Comparison of ENCODE assay signal across 21 mouse cellular contexts in genomic region chr12:81225966-81226577, GRCm38 (mm10).
DNase-seq lines count a peak whose midpoint lies in the region; ATAC-seq lines count a peak whose summit lies in the region.
"Had no signal": no experiment of that assay in that cellular context is flagged by ENCODE, and none has a peak within 500 bp of the region (broad histone marks: within the 10 kb centered on the region; RNA-seq: fewer than 3 reads in every experiment).

No protein-coding gene starts in this region.

- H3K36me3 ChIP-seq in embryonic facial prominence, embryonic 14.5 days (ENCODE audit: control insufficient read depth, insufficient read depth, low read length), result no peaks in the 10 kb centered on the region
- no peaks in the 10 kb centered on the region for H3K36me3 ChIP-seq in embryonic facial prominence, embryonic 10.5 days (replicated peaks)
- no peaks in the 10 kb centered on the region for H3K36me3 ChIP-seq in hindbrain, embryonic 13.5 days
- H3K36me3 ChIP-seq in hindbrain, embryonic 12.5 days, result no peaks in the 10 kb centered on the region
- no peaks in the 10 kb centered on the region for H3K36me3 ChIP-seq in midbrain, embryonic 14.5 days (ENCODE audit: control insufficient read depth, insufficient read depth, low read length)
- no peaks in the 10 kb centered on the region for H3K36me3 ChIP-seq in midbrain, embryonic 11.5 days (ENCODE audit: control insufficient read depth, insufficient read depth, low read length)
- H3K36me3 ChIP-seq: embryonic facial prominence, embryonic 15.5 days; heart, embryonic 13.5 days; intestine, embryonic 15.5 days; liver, embryonic 12.5 days had no signal

- no peak for ATAC-seq in embryonic facial prominence, embryonic 14.5 days (ENCODE audit: low read depth)
- ATAC-seq in hindbrain, embryonic 13.5 days (ENCODE audit: low FRiP score), result no peak
- ATAC-seq in hindbrain, embryonic 12.5 days (ENCODE audit: low FRiP score), result no peak
- ATAC-seq in midbrain, embryonic 14.5 days (ENCODE audit: low FRiP score, low TSS enrichment), result no peak
- no peak for ATAC-seq in midbrain, embryonic 11.5 days (ENCODE audit: low FRiP score)
- ATAC-seq in erythroid progenitor cell, adult 5-6 weeks (replicated peaks; ENCODE audit: low FRiP score, poor library complexity, severe bottlenecking), result no peak
- ATAC-seq: CD4-positive, CD25-positive, alpha-beta regulatory T cell, adult 4 months; intestine, embryonic 15.5 days; liver, embryonic 12.5 days; Patski had no signal

- no peaks in the 10 kb centered on the region for H3K27me3 ChIP-seq in embryonic facial prominence, embryonic 14.5 days (replicated peaks; ENCODE audit: control insufficient read depth, insufficient read depth, low read length)
- H3K27me3 ChIP-seq in embryonic facial prominence, embryonic 10.5 days (replicated peaks; ENCODE audit: low read depth, poor library complexity, severe bottlenecking), result no peaks in the 10 kb centered on the region
- H3K27me3 ChIP-seq in hindbrain, embryonic 13.5 days, result no peaks in the 10 kb centered on the region
- H3K27me3 ChIP-seq in hindbrain, embryonic 12.5 days, result no peaks in the 10 kb centered on the region
- no peaks in the 10 kb centered on the region for H3K27me3 ChIP-seq in midbrain, embryonic 14.5 days (ENCODE audit: control insufficient read depth, insufficient read depth, low read length)
- H3K27me3 ChIP-seq in midbrain, embryonic 11.5 days (ENCODE audit: control insufficient read depth, insufficient read depth, low read length), result no peaks in the 10 kb centered on the region
- H3K27me3 ChIP-seq: embryonic facial prominence, embryonic 15.5 days; intestine, embryonic 15.5 days; liver, embryonic 12.5 days had no signal

- no peak overlapping the region for H3K27ac ChIP-seq in embryonic facial prominence, embryonic 14.5 days (replicated peaks; ENCODE audit: low read depth, low read length)
- H3K27ac ChIP-seq in embryonic facial prominence, embryonic 10.5 days (replicated peaks), result no peak overlapping the region
- H3K27ac ChIP-seq in hindbrain, embryonic 13.5 days, result peak overlapping the region; percentile 75
- H3K27ac ChIP-seq in hindbrain, embryonic 12.5 days, result no peak overlapping the region
- H3K27ac ChIP-seq in midbrain, embryonic 14.5 days (replicated peaks; ENCODE audit: low read depth, low read length), result peak overlapping the region; percentile 53
- no peak overlapping the region for H3K27ac ChIP-seq in midbrain, embryonic 11.5 days (ENCODE audit: low read depth, low read length)
- H3K27ac ChIP-seq: embryonic facial prominence, embryonic 15.5 days; heart, embryonic 13.5 days; intestine, embryonic 15.5 days; liver, embryonic 12.5 days had no signal

- H3K4me1 ChIP-seq in embryonic facial prominence, embryonic 14.5 days (ENCODE audit: control insufficient read depth, insufficient read depth, low read length), result no peaks in the 10 kb centered on the region
- peaks cover 8% of the 10 kb centered on the region for H3K4me1 ChIP-seq in embryonic facial prominence, embryonic 10.5 days
- peaks cover 30% of the 10 kb centered on the region for H3K4me1 ChIP-seq in hindbrain, embryonic 13.5 days (replicated peaks)
- H3K4me1 ChIP-seq in hindbrain, embryonic 12.5 days, result 0 out of 2 replicates have a peak, but pooled peaks cover 6% of the 10 kb centered on the region
- H3K4me1 ChIP-seq in midbrain, embryonic 14.5 days (ENCODE audit: control insufficient read depth, insufficient read depth, low read length), result peaks cover 19% of the 10 kb centered on the region
- no peaks in the 10 kb centered on the region for H3K4me1 ChIP-seq in midbrain, embryonic 11.5 days (ENCODE audit: control insufficient read depth, insufficient read depth, low read length)
- H3K4me1 ChIP-seq: heart, embryonic 13.5 days; intestine, embryonic 15.5 days; liver, embryonic 12.5 days; megakaryocyte, embryonic 14.5 days had no signal

- peak; percentile 16 for DNase-seq in embryonic facial prominence, embryonic 14.5 days (ENCODE audit: low spot score)
- DNase-seq in embryonic facial prominence, embryonic 10.5 days (ENCODE audit: low spot score), result no peak
- DNase-seq in midbrain, embryonic 14.5 days, result peak; percentile 57
- no peak for DNase-seq in midbrain, embryonic 11.5 days (ENCODE audit: low spot score, missing footprints)
- DNase-seq in retina, postnatal 7 days (ENCODE audit: low read depth, low spot score), result peak; percentile 40
- DNase-seq: adrenal gland, postnatal 10 days; heart, postnatal 36 days; kidney, adult 9 months; kidney, postnatal 4 days; lung, adult 2 months; thymus, postnatal 25 days had no signal

- H3K9ac ChIP-seq in embryonic facial prominence, embryonic 14.5 days (ENCODE audit: low read depth, low read length), result no peak overlapping the region
- no peak overlapping the region for H3K9ac ChIP-seq in hindbrain, embryonic 13.5 days
- H3K9ac ChIP-seq in hindbrain, embryonic 12.5 days, result no peak overlapping the region
- no peak overlapping the region for H3K9ac ChIP-seq in midbrain, embryonic 14.5 days (replicated peaks; ENCODE audit: low read length)
- no peak overlapping the region for H3K9ac ChIP-seq in midbrain, embryonic 11.5 days (ENCODE audit: low read length)
- H3K9ac ChIP-seq: embryonic facial prominence, embryonic 15.5 days; heart, embryonic 13.5 days; intestine, embryonic 15.5 days; liver, embryonic 12.5 days had no signal

- no peak overlapping the region for H3K4me2 ChIP-seq in embryonic facial prominence, embryonic 14.5 days (ENCODE audit: low read depth, low read length)
- no peak overlapping the region for H3K4me2 ChIP-seq in hindbrain, embryonic 13.5 days
- H3K4me2 ChIP-seq in hindbrain, embryonic 12.5 days (replicated peaks), result no peak overlapping the region
- H3K4me2 ChIP-seq in midbrain, embryonic 14.5 days (ENCODE audit: low read length), result 0 out of 2 replicates have a peak overlapping the region, but pooled peaks have one; percentile 9
- no peak overlapping the region for H3K4me2 ChIP-seq in midbrain, embryonic 11.5 days
- H3K4me2 ChIP-seq: embryonic facial prominence, embryonic 15.5 days; heart, embryonic 13.5 days; intestine, embryonic 15.5 days; liver, embryonic 12.5 days had no signal

- 26% methylated on average over 6 of the region's 6 CpGs for WGBS in embryonic facial prominence, embryonic 14.5 days
- WGBS in embryonic facial prominence, embryonic 10.5 days, result 48% methylated on average over 6 of the region's 6 CpGs
- WGBS in hindbrain, embryonic 13.5 days, result 41% methylated on average over 6 of the region's 6 CpGs
- 43% methylated on average over 6 of the region's 6 CpGs for WGBS in hindbrain, embryonic 12.5 days
- WGBS in midbrain, embryonic 14.5 days, result 35% methylated on average over 6 of the region's 6 CpGs
- 42% methylated on average over 6 of the region's 6 CpGs for WGBS in midbrain, embryonic 11.5 days

- no peaks in the 10 kb centered on the region for H3K9me3 ChIP-seq in embryonic facial prominence, embryonic 14.5 days (ENCODE audit: control insufficient read depth, low read length)
- H3K9me3 ChIP-seq in embryonic facial prominence, embryonic 10.5 days, result no peaks in the 10 kb centered on the region
- H3K9me3 ChIP-seq in hindbrain, embryonic 13.5 days, result no peaks in the 10 kb centered on the region
- H3K9me3 ChIP-seq in hindbrain, embryonic 12.5 days (replicated peaks), result no peaks in the 10 kb centered on the region
- no peaks in the 10 kb centered on the region for H3K9me3 ChIP-seq in midbrain, embryonic 14.5 days (ENCODE audit: control insufficient read depth, low read length)
- H3K9me3 ChIP-seq in midbrain, embryonic 11.5 days (ENCODE audit: control insufficient read depth, low read length), result no peaks in the 10 kb centered on the region
- H3K9me3 ChIP-seq: embryonic facial prominence, embryonic 15.5 days; heart, embryonic 13.5 days; intestine, embryonic 15.5 days; liver, embryonic 12.5 days; megakaryocyte, embryonic 14.5 days had no signal

- no peak overlapping the region for H3K4me3 ChIP-seq in embryonic facial prominence, embryonic 14.5 days (ENCODE audit: low read depth, low read length)
- H3K4me3 ChIP-seq in embryonic facial prominence, embryonic 10.5 days, result no peak overlapping the region
- H3K4me3 ChIP-seq in hindbrain, embryonic 13.5 days, result no peak overlapping the region
- no peak overlapping the region for H3K4me3 ChIP-seq in hindbrain, embryonic 12.5 days
- no peak overlapping the region for H3K4me3 ChIP-seq in midbrain, embryonic 14.5 days (replicated peaks; ENCODE audit: low read depth, low read length)
- no peak overlapping the region for H3K4me3 ChIP-seq in midbrain, embryonic 11.5 days (ENCODE audit: low read depth, low read length)
- H3K4me3 ChIP-seq: embryonic facial prominence, embryonic 15.5 days; heart, embryonic 13.5 days; intestine, embryonic 15.5 days; liver, embryonic 12.5 days; megakaryocyte, embryonic 14.5 days had no signal

Comparison
In these comparisons a context has a peak if more than half of its experiments do, and no peak if none do; other contexts are left out.
1. DNase-seq: peak in embryonic facial prominence, embryonic 14.5 days (single experiment), midbrain, embryonic 14.5 days (single experiment) and retina, postnatal 7 days (single experiment); none in embryonic facial prominence, embryonic 10.5 days (single experiment) and midbrain, embryonic 11.5 days (single experiment).
2. H3K27ac ChIP-seq: peak in hindbrain, embryonic 13.5 days (single experiment) and midbrain, embryonic 14.5 days (single experiment); none in embryonic facial prominence, embryonic 14.5 days (single experiment), embryonic facial prominence, embryonic 10.5 days (single experiment), hindbrain, embryonic 12.5 days (single experiment) and midbrain, embryonic 11.5 days (single experiment).